Mouse (Mus musculus): Measurements from ENCODE around the gene Pla2g15.
A peak's percentile ranks its signal among the peaks of the same experiment; 100 is the strongest.

The Pla2g15 gene

GRCm38 (mm10) chr8:106149801-106150652 lies at the start of gene Pla2g15:
TSS of gene Pla2g15 (plus strand) at chr8:106150399.
- peak; percentile 97 for DNase-seq (ENCODE audit: low spot score in 2 of 2)

- DNase-seq (ENCODE audit: low spot score in 2 of 2), result no peak
Observed at GRCm38 (mm10) chr8:106102321-106102720, 47.9 kb upstream of the Pla2g15 start.

GRCm38 (mm10) chr8:106103888-106104287 lies 46.3 kb upstream of the Pla2g15 start:
- no peak for DNase-seq (ENCODE audit: low spot score in 2 of 2)

GRCm38 (mm10) chr8:106106193-106106592 lies 44.0 kb upstream of the Pla2g15 start:
- no peak for DNase-seq (ENCODE audit: low spot score in 2 of 2)

DNA sequence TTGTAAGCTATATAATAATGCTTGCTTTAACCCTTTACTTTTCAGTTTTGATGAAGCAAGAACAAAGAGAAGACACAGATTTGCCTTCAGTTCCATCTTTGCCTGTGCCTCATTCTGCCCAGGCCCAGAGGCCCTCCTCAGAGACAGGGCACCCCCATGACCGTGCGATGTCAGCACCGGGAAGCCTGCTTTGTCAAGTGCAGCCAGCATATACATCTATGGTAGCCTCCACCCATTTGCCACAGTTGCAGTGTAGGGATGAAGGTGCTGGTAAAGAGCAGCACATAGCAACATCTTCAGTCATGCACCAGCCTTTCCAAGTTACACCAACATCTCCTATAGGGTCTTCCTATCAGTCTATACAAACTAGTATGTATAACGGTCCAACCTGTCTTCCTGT lies 42.1 kb upstream of the Pla2g15 start:
- peak in 1 of 2 experiments; percentile 31 for DNase-seq (ENCODE audit: low spot score in 2 of 2)

DNA sequence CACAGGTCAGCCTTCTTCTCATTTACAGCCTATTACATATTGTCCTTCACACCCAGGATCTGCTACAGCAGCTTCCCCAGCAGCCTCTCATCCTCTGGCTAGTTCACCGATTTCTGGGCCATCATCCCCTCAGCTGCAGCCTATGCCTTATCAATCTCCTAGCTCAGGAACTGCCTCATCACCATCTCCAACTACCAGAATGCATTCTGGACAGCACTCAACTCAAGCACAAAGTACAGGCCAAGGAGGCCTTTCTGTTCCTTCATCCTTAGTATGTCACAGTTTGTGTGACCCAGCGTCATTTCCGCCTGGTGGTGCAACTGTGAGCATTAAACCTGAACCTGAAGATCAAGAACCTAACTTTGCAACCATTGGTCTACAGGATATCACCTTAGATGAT lies 41.5 kb upstream of the Pla2g15 start:
- no peak for DNase-seq (ENCODE audit: low spot score in 2 of 2)

- DNase-seq (ENCODE audit: low spot score in 2 of 2), result no peak
Observed at GRCm38 (mm10) chr8:106112041-106112440, 38.2 kb upstream of the Pla2g15 start.

DNA sequence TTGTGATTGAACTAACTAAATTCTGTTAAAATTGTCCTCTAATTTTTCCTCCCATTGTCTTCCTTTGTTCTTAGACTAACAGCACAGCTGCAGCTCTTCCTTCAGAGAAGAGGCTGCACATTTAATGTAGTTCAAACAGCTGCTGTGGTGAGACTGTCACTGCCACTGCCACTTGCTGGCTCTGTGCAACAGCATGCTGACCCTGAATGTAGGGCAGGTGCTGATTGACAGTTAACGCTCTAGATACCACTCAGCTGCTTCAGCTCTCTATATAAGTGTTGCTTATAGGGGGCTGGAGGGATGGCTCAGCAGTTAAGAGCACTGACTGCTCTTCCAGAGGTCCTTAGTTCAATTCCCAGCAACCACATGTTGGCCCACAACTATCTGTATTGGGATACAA lies 37.7 kb upstream of the Pla2g15 start:
- DNase-seq (ENCODE audit: low spot score in 2 of 2), result no peak

- no peak for DNase-seq (ENCODE audit: low spot score in 2 of 2)
Observed at GRCm38 (mm10) chr8:106115897-106116296, 34.3 kb upstream of the Pla2g15 start.

GRCm38 (mm10) chr8:106123443-106123842 lies 26.8 kb upstream of the Pla2g15 start:
- no peak for DNase-seq (ENCODE audit: low spot score in 2 of 2)

DNA sequence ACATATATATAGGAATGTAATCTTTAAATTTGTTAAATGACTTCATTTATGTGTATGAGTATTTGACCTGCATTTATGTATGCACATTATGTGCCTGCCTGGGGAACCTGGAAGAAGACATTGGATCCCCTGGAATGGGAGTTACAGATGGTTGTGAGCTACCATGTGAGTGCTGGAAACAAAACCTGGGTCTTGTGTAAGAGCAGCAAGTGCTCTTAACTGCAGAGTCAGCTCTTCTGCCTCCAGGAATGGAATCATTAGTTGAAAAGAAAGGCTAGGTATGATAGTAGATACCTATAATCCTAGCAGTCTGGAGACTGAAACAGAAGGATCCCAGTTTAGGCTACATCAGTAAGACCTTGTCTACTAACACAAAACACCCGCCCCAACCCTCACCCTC lies 24.1 kb upstream of the Pla2g15 start:
- DNase-seq (ENCODE audit: low spot score in 2 of 2), result no peak

GRCm38 (mm10) chr8:106127054-106127453 lies 23.1 kb upstream of the Pla2g15 start:
- no peak for DNase-seq (ENCODE audit: low spot score in 2 of 2)

DNA sequence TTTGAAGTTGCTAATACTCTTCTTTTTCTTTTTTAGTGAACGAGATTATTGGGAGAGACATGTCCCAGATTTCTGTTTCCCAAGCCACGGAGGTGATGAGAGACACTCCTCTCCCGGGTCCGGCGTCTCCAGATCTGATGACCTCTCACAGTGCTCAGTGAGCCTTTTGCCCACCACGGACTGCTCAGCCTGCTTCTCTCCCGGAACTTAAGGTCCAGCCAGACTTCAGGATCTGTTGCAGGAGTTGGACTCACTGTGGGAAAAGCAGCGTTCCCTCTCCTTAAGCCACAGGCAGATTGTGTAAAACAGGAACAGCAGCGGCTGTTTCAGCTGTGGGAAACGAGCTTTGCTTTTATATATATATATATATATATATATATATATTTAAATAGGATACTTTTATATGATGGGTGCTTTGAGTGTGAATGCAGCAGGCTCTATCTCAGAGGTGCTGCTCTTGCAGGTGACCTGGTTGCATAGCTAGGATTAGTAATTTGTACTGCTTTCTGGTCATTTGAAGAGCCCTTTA lies 22.3 kb upstream of the Pla2g15 start:
- DNase-seq (ENCODE audit: low spot score in 2 of 2), result no peak

- no peak for DNase-seq (ENCODE audit: low spot score in 2 of 2)
Observed at GRCm38 (mm10) chr8:106129232-106129930, 20.8 kb upstream of the Pla2g15 start.

- no peak for DNase-seq (ENCODE audit: low spot score in 2 of 2)
Observed at GRCm38 (mm10) chr8:106129997-106130396, 20.2 kb upstream of the Pla2g15 start.

DNA sequence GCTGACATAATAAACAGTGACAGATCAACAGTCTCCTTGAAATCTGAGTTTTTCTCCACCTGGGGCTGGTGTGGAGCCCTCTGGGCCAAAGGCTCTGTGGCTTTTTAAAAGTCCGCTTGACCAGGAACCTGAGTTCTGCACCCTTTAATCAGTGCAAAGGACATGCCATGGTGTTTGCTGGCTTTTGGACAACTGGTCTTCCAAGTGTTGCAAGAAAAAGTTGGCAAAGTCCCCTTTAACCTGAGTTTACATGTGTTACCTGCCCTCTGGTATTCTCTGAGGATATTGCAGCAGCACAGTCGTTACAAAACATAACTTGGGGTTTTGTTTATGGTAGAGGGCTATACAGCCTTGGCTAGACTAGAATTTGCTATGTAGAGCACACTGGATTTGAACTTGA lies 19.7 kb upstream of the Pla2g15 start:
- DNase-seq (ENCODE audit: low spot score in 2 of 2), result peak in 1 of 2 experiments; percentile 13

- DNase-seq (ENCODE audit: low spot score in 2 of 2), result no peak
Observed at GRCm38 (mm10) chr8:106131021-106131420, 19.2 kb upstream of the Pla2g15 start.

GRCm38 (mm10) chr8:106131488-106132222 lies 18.5 kb upstream of the Pla2g15 start:
- DNase-seq (ENCODE audit: low spot score in 2 of 2), result no peak

GRCm38 (mm10) chr8:106132356-106132755 lies 17.8 kb upstream of the Pla2g15 start:
- no peak for DNase-seq (ENCODE audit: low spot score in 2 of 2)

DNA sequence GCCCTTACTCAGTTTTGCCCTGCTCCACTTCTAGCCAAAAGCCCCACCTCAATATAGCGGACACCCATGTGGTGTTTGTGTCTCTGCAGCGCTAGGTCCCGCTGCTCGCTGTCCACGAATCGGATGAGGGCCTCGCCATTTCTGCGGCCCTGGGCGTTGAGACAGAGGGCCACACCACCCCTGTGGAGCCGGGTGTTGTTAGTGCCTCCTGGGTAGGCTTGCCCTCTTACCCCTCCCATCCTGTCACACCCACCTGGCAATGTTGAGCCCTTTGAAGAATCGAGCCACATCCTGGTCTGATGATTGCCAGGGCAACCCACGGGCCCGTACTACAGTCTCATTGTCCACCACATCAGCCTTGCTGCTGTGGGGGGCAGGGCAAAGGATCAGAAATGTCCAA lies 16.7 kb upstream of the Pla2g15 start:
- DNase-seq (ENCODE audit: low spot score in 2 of 2), result no peak

GRCm38 (mm10) chr8:106133946-106134345 lies 16.3 kb upstream of the Pla2g15 start:
- no peak for DNase-seq (ENCODE audit: low spot score in 2 of 2)

Data from right cerebral cortex, postnatal 10 days (tissue).